Mouse (Mus musculus) CH12.LX (cell line): ENCODE results near the gene Bspry.

Experiments used
- CTCF ChIP-seq, 2 experiments: IDR thresholded peaks in 1 of 2; conservative IDR thresholded peaks in 1 of 2; 2 replicates each; pipeline ENCODE4 v1.5.1; 2011 to 2012; ENCODE audit warnings: low read depth in 2 of 2, low read length in 2 of 2, improper control_type of control experiment in 1 of 2, inconsistent platforms in 1 of 2, mild to moderate bottlenecking in 1 of 2, moderate library complexity in 1 of 2
- ELF1 ChIP-seq: IDR thresholded peaks from 2 replicates; pipeline ENCODE4 v1.6.1; 2014; ENCODE audit warnings: low read depth, mild to moderate bottlenecking, inconsistent platforms, low read length, improper control_type of control experiment
- EP300 ChIP-seq: IDR thresholded peaks from 2 replicates; pipeline ENCODE4 v1.6.1; 2011; ENCODE audit warnings: low read length, improper control_type of control experiment
- KAT2A ChIP-seq: IDR thresholded peaks from 2 replicates; pipeline ENCODE4 v1.6.1; 2012; ENCODE audit warnings: low read length, improper control_type of control experiment, inconsistent platforms; ENCODE audit not compliant: insufficient replicate concordance
- MAZ ChIP-seq: IDR thresholded peaks from 2 replicates; pipeline ENCODE4 v1.6.1; 2012; ENCODE audit warnings: low read depth, mild to moderate bottlenecking, inconsistent platforms, low read length, improper control_type of control experiment, moderate library complexity
- MEF2A ChIP-seq: IDR thresholded peaks from 2 replicates; pipeline ENCODE4 v1.6.1; 2014; ENCODE audit warnings: low read depth, mild to moderate bottlenecking, inconsistent platforms, low read length, improper control_type of control experiment, borderline replicate concordance
- MXI1 ChIP-seq: IDR thresholded peaks from 2 replicates; pipeline ENCODE4 v1.6.1; 2011; ENCODE audit warnings: mild to moderate bottlenecking, low read depth, low read length, improper control_type of control experiment
- POLR2A ChIP-seq: IDR thresholded peaks from 2 replicates; pipeline ENCODE4 v1.6.1; 2011; ENCODE audit warnings: low read depth, mild to moderate bottlenecking, improper control_type of control experiment, low read length
- RAD21 ChIP-seq: IDR thresholded peaks from 2 replicates; pipeline ENCODE4 v1.6.1; 2011; ENCODE audit warnings: low read depth, mild to moderate bottlenecking, low read length, improper control_type of control experiment, moderate library complexity
- UBTF ChIP-seq: IDR thresholded peaks from 2 replicates; pipeline ENCODE4 v1.6.1; 2012; ENCODE audit warnings: low read depth, mild to moderate bottlenecking, inconsistent platforms, low read length, improper control_type of control experiment, moderate library complexity
- USF1 ChIP-seq: IDR thresholded peaks from 2 replicates; pipeline ENCODE4 v1.6.1; 2014; ENCODE audit warnings: low read depth, mild to moderate bottlenecking, inconsistent platforms, low read length, improper control_type of control experiment
- USF2 ChIP-seq: conservative IDR thresholded peaks from 2 replicates; pipeline ENCODE4 v1.6.1; 2011; ENCODE audit warnings: low read depth, low read length, improper control_type of control experiment
- ZC3H11A ChIP-seq: IDR thresholded peaks from 2 replicates; pipeline ENCODE4 v1.6.1; 2012; ENCODE audit warnings: low read depth, mild to moderate bottlenecking, inconsistent platforms, low read length, improper control_type of control experiment
- ZKSCAN1 ChIP-seq: IDR thresholded peaks from 2 replicates; pipeline ENCODE4 v1.6.1; 2012; ENCODE audit warnings: low read depth, inconsistent platforms, low read length, improper control_type of control experiment, borderline replicate concordance

DNA sequence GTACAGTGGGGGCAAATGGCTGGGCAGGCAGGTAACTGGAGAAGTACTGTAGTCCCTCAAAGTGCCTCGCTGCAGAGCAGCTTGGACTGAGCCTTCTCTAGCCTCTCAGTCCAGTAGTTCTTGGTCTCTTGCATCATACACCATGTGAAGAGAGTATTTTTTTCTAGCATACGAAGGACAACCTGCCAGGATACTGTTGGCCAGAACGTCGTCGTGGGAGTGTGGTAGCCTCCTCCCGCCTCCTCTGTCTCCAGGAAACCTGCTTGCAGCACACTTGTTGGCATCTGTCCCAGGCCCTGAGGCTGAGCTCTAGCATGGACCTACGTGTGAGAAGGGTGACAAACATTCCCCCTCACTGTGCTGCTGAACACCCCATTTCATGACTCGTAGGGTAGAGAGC lies 17.0 kb downstream of the Bspry start:
- TF ChIP-seq POLR2A (no peak), KAT2A (no peak), CTCF (conservative IDR thresholded peaks at IDR 0.05 in 1 of 2, IDR thresholded peaks at IDR 0.05 in 1 of 2; ENCODE audit: low read depth in 2 of 2, low read length in 2 of 2) (no peak), USF2 (no peak), UBTF (no peak), MXI1 (no peak), ZKSCAN1 (no peak), ZC3H11A (no peak), RAD21 (no peak), ELF1 (no peak), USF1 (no peak), MAZ (no peak), MEF2A (no peak), EP300 (no peak)
